Mouse (Mus musculus): ENCODE data around the gene Gm49394. TPM values are rescaled to one million over a fixed set of nuclear protein-coding genes. Genes with fewer than 3 reads are reported as not detected.

Gm49394 gene
- not detected in 2 replicates for total RNA-seq (2017)

DNA sequence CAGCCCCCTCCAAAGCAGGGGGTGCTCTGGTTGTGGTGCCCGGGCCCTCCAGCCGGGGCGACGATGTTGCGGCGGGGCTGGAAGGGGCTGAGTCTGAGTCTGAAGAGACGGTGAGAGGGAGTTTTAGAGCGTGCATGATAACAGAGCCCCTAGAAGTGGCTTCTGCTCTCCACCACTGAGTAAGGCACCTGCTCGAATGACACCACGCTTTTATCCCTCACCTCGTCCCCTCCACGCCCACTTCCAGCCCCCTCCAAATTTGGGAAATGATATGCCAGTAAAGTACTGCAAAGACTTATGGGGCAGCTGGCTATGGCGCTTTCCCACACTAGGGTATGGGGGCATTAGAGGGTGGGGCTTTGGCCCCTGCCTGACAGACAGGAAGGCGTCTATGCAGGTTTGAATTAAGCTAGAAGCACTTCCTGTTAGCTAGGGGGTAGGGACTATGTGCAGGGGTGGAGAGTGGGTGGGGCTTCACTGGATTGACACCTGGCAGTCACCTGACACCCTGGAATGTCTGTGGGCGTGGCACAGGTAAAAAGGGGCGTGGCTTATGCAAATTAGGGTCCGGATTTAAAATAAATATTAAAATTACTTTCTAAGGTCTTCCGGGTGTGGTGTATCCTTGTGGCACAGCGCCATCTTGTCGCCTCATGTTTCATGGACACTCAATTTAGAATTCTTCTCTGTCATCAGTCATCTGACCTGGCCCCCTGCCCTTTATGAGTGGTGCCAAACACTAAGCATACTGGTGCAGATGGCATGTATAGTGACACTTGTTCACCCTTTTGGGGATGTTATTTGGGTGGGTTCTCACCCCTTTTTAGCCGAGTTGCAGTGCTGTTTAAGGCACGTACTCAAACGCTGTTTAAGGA, at the start of gene Gm49394:
Gene Gm49394, minus strand, starts transcription at position 192 of the 875 bp plus-strand sequence.
- ATAC-seq (replicated peaks in 1 of 2; ENCODE audit: insufficient read depth in 1 of 2, low FRiP score in 2 of 2, low TSS enrichment in 1 of 2, low read depth in 1 of 2, poor library complexity in 2 of 2, severe bottlenecking in 2 of 2), result no peak

GRCm38 (mm10) chr7:142714783-142715498, 45.2 kb upstream of the Gm49394 start:
- peak in 1 of 2 experiments; percentile 51; a peak in 1 of 4 replicates for ATAC-seq (replicated peaks in 1 of 2; ENCODE audit: insufficient read depth in 1 of 2, low FRiP score in 2 of 2, low TSS enrichment in 1 of 2, low read depth in 1 of 2, poor library complexity in 2 of 2, severe bottlenecking in 2 of 2)

GRCm38 (mm10) chr7:142706873-142707272, 37.1 kb upstream of the Gm49394 start:
- ATAC-seq (replicated peaks in 1 of 2; ENCODE audit: insufficient read depth in 1 of 2, low FRiP score in 2 of 2, low TSS enrichment in 1 of 2, low read depth in 1 of 2, poor library complexity in 2 of 2, severe bottlenecking in 2 of 2), result no peak

- no peak for ATAC-seq (replicated peaks in 1 of 2; ENCODE audit: insufficient read depth in 1 of 2, low FRiP score in 2 of 2, low TSS enrichment in 1 of 2, low read depth in 1 of 2, poor library complexity in 2 of 2, severe bottlenecking in 2 of 2)
Observed at GRCm38 (mm10) chr7:142699334-142699860, 29.7 kb upstream of the Gm49394 start.

- ATAC-seq (replicated peaks in 1 of 2; ENCODE audit: insufficient read depth in 1 of 2, low FRiP score in 2 of 2, low TSS enrichment in 1 of 2, low read depth in 1 of 2, poor library complexity in 2 of 2, severe bottlenecking in 2 of 2), result no peak
Observed at GRCm38 (mm10) chr7:142678611-142679010, 8.9 kb upstream of the Gm49394 start.

- ATAC-seq (replicated peaks in 1 of 2; ENCODE audit: insufficient read depth in 1 of 2, low FRiP score in 2 of 2, low TSS enrichment in 1 of 2, low read depth in 1 of 2, poor library complexity in 2 of 2, severe bottlenecking in 2 of 2), result peak; percentile 44 to 48; a peak in 3 of 4 replicates
Observed at GRCm38 (mm10) chr7:142675644-142676043, 5.9 kb upstream of the Gm49394 start.

DNA sequence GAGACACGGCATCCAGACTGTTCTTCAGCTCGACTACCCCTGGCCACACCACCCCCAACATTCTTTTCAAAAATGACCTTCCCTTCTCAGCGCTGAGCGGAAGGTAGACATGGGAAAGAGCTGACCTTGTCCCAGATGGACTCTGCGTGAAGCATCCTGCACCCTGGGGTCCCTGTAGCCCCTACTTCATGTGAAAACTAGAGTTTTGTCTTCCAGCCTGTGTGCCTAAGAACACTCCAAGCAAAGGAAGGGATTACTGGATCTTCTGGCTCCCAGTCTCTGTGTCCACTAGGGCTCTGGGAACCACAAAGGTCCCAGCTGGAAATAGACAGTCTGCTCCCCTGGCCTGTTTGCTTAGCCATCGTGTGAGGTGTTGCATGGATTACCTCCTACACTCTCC, 5.4 kb upstream of the Gm49394 start:
- ATAC-seq (replicated peaks in 1 of 2; ENCODE audit: insufficient read depth in 1 of 2, low FRiP score in 2 of 2, low TSS enrichment in 1 of 2, low read depth in 1 of 2, poor library complexity in 2 of 2, severe bottlenecking in 2 of 2), result no peak

DNA sequence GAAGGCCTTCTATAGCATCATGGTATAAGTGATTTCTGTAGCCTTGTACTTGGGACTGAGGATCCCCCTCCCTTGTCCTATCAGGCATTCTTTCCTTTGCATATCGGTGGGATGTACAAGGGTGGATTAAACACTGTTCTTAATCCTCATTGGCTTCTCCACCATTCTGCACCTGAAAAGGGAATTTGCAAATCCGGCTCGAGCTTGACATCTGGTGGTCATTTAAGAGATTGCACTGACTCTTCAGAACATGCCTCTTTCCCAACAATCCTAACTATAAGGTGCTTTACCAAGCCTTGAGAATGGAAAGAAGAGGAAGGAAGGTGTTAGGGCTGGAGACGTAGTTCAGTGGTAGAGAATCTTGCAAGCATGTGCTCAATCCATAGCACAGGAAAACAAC, 2.4 kb upstream of the Gm49394 start:
- peak in 1 of 2 experiments; percentile 43; a peak in 1 of 4 replicates for ATAC-seq (replicated peaks in 1 of 2; ENCODE audit: insufficient read depth in 1 of 2, low FRiP score in 2 of 2, low TSS enrichment in 1 of 2, low read depth in 1 of 2, poor library complexity in 2 of 2, severe bottlenecking in 2 of 2)

GRCm38 (mm10) chr7:142671067-142671466, 1.3 kb upstream of the Gm49394 start:
- ATAC-seq (replicated peaks in 1 of 2; ENCODE audit: insufficient read depth in 1 of 2, low FRiP score in 2 of 2, low TSS enrichment in 1 of 2, low read depth in 1 of 2, poor library complexity in 2 of 2, severe bottlenecking in 2 of 2), result no peak

- no peak for ATAC-seq (replicated peaks in 1 of 2; ENCODE audit: insufficient read depth in 1 of 2, low FRiP score in 2 of 2, low TSS enrichment in 1 of 2, low read depth in 1 of 2, poor library complexity in 2 of 2, severe bottlenecking in 2 of 2)
Observed at GRCm38 (mm10) chr7:142668328-142668727, 1.4 kb downstream of the Gm49394 start.

DNA sequence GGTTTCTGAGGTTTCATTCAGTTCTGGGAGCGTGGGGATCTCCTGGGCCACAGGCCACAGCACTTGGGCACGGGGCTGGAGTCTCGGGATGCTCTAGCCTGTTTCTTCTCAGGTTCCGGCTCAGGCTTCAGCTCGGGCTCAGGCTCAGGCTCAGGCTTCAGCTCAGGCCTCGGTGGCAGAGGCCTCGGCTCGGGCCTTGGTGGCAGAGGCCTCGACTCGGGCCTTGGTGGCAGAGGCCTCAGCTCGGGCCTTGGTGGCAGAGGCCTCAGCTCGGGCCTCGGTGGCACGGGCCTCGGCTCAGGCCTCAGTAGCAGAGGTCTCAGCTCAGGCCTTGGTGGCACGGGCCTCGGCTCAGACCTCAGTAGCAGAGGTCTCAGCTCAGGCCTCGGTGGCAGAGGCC, 2.2 kb downstream of the Gm49394 start:
- ATAC-seq (replicated peaks in 1 of 2; ENCODE audit: insufficient read depth in 1 of 2, low FRiP score in 2 of 2, low TSS enrichment in 1 of 2, low read depth in 1 of 2, poor library complexity in 2 of 2, severe bottlenecking in 2 of 2), result no peak

GRCm38 (mm10) chr7:142666659-142667058, 3.1 kb downstream of the Gm49394 start, which contains the start of gene Igf2:
TSS of gene Igf2 (minus strand) at chr7:142666816.
- ATAC-seq (replicated peaks in 1 of 2; ENCODE audit: insufficient read depth in 1 of 2, low FRiP score in 2 of 2, low TSS enrichment in 1 of 2, low read depth in 1 of 2, poor library complexity in 2 of 2, severe bottlenecking in 2 of 2), result no peak

DNA sequence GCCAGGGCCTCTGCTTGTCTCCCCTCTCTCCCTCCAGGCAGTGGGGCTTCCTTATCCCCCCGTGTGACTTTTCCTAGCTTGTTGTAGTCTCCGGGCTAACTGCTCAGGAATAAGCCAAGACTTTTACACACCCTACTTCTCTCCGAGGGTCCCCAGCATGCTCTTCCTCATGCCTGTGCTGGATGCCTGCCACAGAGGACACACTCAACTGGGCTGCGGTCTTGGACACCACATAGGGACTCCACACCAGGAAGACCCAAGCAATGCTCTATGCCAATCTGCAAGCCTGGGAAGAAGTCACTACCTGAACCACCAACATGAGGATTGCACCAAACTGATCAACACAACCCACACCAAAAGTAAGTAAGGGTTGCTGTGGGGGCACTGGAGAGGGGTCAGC, 3.6 kb downstream of the Gm49394 start:
- no peak for ATAC-seq (replicated peaks in 1 of 2; ENCODE audit: insufficient read depth in 1 of 2, low FRiP score in 2 of 2, low TSS enrichment in 1 of 2, low read depth in 1 of 2, poor library complexity in 2 of 2, severe bottlenecking in 2 of 2)

GRCm38 (mm10) chr7:142665364-142665763, 4.4 kb downstream of the Gm49394 start:
- ATAC-seq (replicated peaks in 1 of 2; ENCODE audit: insufficient read depth in 1 of 2, low FRiP score in 2 of 2, low TSS enrichment in 1 of 2, low read depth in 1 of 2, poor library complexity in 2 of 2, severe bottlenecking in 2 of 2), result no peak

- no peak for ATAC-seq (replicated peaks in 1 of 2; ENCODE audit: insufficient read depth in 1 of 2, low FRiP score in 2 of 2, low TSS enrichment in 1 of 2, low read depth in 1 of 2, poor library complexity in 2 of 2, severe bottlenecking in 2 of 2)
Observed at GRCm38 (mm10) chr7:142664465-142665029, 5.2 kb downstream of the Gm49394 start.

- ATAC-seq (replicated peaks in 1 of 2; ENCODE audit: insufficient read depth in 1 of 2, low FRiP score in 2 of 2, low TSS enrichment in 1 of 2, low read depth in 1 of 2, poor library complexity in 2 of 2, severe bottlenecking in 2 of 2), result 0 out of 4 replicates have a peak, but pooled peaks of 1 of the 2 experiments have one; percentile 8
Observed at GRCm38 (mm10) chr7:142663931-142664421, 5.8 kb downstream of the Gm49394 start.

GRCm38 (mm10) chr7:142663151-142663550, 6.6 kb downstream of the Gm49394 start:
- no peak for ATAC-seq (replicated peaks in 1 of 2; ENCODE audit: insufficient read depth in 1 of 2, low FRiP score in 2 of 2, low TSS enrichment in 1 of 2, low read depth in 1 of 2, poor library complexity in 2 of 2, severe bottlenecking in 2 of 2)
